Mouse (Mus musculus) megakaryocyte, embryonic 14.5 days (primary cell): ENCODE results near the gene Itgb1.

Experiments
- FLI1 ChIP-seq: IDR thresholded peaks from 2 replicates; pipeline ENCODE4 v1.6.1; 2012; ENCODE audit warnings: low read length, inconsistent platforms, mixed read lengths
- GATA1 ChIP-seq: IDR thresholded peaks from 3 replicates; pipeline ENCODE4 v1.6.1; 2012; ENCODE audit warnings: mixed read lengths, low read length, inconsistent platforms, borderline replicate concordance

- no peak for TF ChIP-seq GATA1
- no peak for TF ChIP-seq FLI1
Measured at GRCm38 (mm10) chr8:128686429-128686990, 1.1 kb downstream of the Itgb1 start.
